Mouse (Mus musculus) layer of hippocampus, adult 8-10 months (tissue): ENCODE measurements around the gene Rapgef1. TPM values are rescaled to one million over a fixed set of nuclear protein-coding genes. Genes with fewer than 3 reads are reported as not detected.
"Not testable (repeated sequence)": the region's sequence is repeated elsewhere in the genome, so short reads cannot be mapped to it uniquely, and the experiment has no call there.

Experiments
- DNase-seq, 2 experiments: peaks; one replicate each; pipeline ENCODE4 v3.0.0; 2022; ENCODE audit warnings: low spot score in 2 of 2
- total RNA-seq, 4 experiments: library from RNA; stranded (reverse); gene quantifications; 2 replicates each; pipeline ENCODE4 v1.2.4; 2022

Gene Rapgef1
- total RNA-seq, 4 experiments from 2014 or later, result 78.8 to 94.5 (median 89.3) TPM

DNA sequence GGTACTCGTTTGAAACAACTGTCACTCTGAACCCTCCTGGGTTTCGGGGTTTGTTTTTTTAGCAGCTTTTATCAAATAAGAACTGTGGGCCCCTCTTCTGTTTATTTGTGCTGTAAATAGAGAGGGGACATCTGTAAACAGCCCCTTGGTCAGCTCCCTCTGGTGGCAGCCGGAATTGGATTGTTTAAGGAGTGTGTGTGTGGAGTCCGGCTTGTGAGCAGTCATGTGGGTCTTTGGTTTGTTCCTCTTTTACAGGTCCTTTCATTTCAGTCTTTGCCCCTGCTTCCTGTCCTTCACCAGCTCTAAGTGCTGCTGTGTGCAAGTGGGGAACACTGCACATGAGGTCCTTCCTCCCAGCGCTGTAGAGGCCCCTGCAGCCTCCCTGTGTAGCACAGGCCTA is 119.8 kb downstream of the Rapgef1 start:
- no peak for DNase-seq

DNA sequence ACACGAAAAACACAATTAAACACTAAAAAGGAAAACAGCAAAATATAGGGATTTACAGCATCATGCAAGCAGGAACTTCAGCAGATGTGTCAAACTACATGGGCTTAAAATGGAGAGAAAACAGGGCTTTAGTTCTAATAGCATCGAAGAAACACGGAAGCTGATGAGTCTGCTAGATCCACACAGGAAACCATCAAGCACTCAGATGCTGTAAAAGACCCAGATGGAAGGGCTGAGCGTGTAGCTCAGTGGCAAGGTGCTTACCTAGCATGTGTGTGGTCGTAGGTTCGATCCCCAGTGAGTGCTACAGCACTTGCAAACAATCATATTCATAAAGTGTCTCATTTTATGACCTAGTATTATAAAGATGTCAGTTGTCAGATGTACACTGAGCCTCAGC is 121.7 kb downstream of the Rapgef1 start:
- peak in 1 of 2 experiments; percentile 22 for DNase-seq

DNA sequence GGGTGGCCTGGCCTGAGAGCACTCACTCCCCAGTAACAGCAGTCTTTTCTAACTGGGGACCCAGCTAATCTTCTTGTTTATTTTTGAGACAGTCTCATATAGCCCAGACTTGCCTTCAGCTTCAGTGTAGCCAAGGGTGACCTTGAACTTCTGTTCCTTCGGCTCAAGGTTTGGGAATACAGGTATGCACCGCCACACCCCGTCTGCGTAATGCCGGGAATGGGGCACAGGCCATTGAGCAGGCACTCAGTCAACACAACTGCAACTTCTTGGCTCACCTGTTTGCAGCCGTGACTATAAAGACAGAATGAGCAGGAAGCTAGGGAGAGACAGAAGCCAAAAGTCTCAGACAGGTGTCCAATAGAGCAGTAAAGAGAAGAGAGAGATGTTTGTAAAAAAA is 124.7 kb downstream of the Rapgef1 start:
- DNase-seq, result no peak

DNA sequence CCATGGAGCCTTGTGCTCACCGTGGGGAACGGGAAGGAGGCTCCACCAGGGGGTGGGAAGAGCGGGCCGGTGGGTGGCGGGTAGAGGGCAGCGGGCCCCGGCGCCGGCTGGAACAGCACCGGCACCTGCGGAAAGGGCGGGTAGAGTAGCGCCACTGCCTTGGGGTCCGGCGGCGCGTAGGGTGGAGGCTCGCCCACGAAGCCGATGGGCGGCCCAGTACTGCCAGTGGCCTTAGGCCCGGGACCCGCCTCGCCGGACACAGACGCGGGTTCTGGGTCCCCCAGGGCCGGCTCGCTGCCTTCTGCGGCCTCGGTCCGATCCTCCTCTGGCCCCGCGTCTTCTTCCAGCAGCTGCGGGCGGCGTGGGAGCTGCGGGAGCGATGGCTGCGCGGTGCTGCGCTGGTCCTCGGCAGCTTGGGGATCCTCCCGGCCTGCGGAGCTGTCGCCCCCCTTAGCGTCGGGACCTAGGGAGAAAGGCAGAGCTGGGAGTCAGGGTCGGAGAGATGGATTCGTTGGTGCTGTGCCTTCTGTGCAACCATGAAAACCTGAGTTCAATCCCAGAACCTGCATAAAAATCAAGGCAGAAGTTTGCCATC is 127.8 kb downstream of the Rapgef1 start:
- DNase-seq, result no peak

DNA sequence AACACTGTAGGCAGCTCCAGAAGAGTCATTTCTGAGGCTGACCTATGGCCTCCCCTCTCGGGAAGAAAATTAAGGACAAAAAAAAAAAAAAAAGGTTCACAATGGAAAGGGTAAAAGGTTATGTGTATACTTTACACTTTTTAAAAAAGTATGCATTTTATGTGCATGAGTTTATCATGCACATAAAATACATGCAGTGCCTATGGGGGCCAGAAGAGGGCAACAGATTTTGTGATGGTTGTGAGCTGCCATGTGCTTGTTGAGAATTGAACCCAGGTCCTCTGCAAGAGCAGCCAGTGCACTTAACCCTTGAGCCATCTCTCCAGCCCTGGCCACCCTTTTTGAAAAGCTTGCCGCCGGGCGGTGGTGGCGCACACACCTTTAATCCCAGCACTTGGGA is 128.3 kb downstream of the Rapgef1 start:
- no peak for DNase-seq

DNA sequence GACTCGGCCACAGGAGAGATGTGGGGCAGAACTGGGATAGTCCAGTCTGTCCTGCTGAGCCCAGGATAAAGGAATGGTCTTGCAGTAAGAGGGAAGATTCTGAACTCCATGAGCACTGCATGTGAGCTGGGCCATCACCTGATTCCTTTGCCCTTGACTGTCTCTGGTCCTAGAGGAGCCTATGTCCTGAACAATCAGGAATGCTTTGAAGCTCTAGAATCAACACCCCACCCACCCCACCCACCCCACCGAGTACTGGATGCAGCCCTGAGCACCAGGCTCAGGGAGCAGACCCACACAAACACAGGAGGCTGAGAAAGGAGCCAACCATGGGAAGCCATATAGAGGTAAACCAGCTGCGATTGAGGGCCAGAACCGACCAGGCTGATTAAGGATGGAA is 129.0 kb downstream of the Rapgef1 start:
- no peak for DNase-seq

DNA sequence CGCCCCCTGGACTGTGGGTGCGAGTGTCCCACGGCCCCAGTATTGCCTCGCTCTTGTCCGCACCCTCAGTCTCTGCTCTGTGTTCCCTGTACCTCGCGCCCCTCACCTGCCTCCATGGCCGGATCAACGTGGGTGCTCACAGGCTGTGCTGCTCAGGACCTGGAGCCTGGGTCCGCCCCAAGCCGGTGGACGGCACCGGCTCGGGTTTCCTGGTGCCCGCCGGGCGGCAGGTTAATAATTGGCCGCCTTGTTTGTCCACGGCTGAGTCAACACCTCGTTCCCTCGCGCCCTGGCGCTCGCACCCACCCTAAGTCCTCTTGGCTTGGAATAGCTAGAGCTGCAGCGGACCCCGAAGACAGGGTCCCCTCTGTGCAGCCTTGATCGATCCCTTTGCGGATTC is 132.0 kb downstream of the Rapgef1 start, which contains the start of gene Gm13420:
Gm13420 (minus strand) TSS at position 189 of the 400 bp plus-strand sequence.
- DNase-seq, result no peak

DNA sequence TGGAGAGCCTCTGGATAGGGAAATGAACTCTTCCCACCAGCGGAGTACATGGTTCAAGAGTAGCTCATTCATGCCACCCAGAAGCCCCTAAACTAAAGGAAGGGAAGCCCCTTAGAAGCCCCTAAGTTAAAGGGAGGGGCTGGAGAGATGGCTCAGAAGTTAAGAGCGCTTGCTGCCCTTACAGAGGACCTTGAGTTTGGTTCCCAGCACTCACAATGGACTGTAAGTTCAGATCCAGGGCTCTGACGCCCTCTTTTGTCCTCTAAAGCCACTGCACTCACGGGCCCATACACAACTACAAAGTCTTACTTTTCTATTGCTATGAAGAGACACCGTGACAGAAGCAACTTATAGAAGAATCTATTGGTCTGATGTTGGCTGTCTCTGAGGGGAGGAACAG is 132.9 kb downstream of the Rapgef1 start:
- DNase-seq, result no peak

DNA sequence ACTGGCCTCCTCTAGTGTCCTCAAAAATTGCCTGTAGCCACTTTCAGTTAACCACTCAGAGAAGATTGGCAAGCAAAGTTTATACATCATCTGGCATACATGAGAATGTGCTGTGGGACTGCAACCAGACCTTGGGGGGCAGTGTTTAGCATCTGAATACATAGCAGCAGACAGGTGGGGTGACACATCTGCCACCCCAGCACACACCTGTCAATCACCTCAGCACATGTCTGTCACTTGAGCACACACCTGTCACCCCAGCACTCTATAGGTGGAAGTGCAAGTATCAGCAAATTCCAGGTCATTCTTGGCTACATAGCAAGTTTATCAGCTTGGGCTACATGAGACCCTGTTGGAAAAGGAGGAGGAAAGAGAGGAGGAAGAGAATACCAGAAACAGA is 136.2 kb downstream of the Rapgef1 start:
- no peak for DNase-seq

DNA sequence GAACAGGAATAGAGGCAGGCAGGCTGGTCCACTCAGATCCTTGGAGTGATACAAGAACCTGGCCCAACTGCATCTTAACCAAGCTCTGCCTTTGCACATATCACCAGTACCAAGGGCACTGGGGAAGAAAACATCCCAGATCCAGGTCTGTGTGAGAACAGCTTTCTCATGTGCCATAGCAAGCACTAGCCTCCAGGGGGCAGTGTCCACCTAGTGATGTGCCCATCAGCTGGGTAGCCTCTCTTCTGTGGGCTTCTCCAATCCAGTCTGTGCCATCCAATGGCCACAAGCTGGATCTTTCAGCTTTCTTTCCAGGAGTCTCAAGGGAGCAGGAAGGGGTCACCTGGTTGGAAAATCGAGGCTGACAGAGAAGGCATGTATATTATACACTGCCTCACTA is 145.3 kb downstream of the Rapgef1 start:
- DNase-seq, result peak in 1 of 2 experiments; percentile 60

DNA sequence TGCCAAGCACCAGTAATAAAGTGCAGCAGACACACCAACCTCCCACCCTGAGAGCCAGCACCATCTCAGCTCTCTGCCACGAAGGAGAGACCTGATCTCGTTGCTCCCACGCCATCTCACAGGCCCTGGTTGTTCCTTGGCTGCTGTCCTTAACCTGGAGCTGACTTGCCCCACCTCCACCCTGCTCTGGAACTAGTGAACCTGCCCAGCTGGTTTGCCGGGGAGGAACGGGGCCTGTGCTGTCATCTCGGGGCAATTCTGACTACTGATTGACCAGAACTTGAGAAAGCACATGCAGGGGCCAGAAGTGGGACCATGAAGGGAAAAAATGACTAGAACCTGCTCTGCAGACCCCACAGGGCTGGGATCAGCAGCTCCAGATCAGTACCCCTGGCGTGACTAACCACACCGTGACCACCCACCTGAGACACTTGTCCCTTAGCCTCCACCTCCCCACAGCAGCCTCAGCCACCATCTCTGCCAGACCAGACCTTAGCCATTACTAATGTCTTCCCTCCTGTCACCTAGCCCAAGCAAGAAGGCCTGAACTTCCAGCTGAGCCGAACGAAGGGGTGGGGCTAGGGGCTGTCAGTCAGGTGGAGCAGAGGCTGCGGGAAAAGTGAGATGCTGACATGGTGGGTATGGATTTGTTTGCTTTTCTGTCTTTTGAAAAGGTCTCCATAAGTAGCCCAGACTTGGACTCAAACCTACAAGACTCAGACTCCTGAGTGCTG is 148.6 kb downstream of the Rapgef1 start:
- no peak for DNase-seq

DNA sequence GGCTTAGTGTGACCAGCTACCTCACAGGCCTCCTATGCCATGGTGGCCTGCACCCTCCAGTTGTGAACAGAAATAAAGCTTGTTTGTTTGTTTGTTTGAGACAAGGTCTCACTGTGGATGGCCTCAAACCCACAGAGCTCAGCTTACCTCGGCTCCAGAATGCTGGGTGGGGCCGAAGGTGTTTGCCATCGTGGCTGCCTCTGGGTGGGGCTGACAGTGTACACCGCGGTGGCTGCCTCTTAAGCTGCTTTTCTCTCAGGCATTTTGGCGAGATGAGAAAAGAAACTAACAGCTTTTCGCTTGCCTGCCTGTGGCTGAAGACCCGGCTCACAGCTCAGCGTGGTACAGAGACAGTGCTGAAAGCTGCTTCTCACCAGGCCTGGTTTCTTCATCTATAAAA is 149.4 kb downstream of the Rapgef1 start:
- no peak for DNase-seq

DNA sequence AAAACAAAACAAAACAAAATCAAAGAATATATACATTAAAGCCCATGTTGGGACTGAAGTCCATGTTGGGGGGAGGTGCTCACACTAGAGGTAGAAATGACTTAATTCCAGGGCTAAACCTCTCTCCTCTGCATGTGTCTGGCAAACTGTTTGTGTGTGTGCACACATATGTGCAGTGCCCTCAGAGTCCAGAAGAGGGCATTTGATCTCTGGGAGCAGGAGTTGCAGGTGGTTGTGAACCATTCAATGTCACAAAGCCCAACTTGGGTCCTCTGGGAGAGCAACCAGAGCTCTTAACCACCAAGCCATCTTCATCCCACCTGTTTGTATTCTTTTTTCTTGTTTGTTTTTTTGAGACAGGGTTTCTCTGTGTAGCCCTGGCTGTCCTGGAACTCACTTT is 150.6 kb downstream of the Rapgef1 start:
- DNase-seq, result no peak

DNA sequence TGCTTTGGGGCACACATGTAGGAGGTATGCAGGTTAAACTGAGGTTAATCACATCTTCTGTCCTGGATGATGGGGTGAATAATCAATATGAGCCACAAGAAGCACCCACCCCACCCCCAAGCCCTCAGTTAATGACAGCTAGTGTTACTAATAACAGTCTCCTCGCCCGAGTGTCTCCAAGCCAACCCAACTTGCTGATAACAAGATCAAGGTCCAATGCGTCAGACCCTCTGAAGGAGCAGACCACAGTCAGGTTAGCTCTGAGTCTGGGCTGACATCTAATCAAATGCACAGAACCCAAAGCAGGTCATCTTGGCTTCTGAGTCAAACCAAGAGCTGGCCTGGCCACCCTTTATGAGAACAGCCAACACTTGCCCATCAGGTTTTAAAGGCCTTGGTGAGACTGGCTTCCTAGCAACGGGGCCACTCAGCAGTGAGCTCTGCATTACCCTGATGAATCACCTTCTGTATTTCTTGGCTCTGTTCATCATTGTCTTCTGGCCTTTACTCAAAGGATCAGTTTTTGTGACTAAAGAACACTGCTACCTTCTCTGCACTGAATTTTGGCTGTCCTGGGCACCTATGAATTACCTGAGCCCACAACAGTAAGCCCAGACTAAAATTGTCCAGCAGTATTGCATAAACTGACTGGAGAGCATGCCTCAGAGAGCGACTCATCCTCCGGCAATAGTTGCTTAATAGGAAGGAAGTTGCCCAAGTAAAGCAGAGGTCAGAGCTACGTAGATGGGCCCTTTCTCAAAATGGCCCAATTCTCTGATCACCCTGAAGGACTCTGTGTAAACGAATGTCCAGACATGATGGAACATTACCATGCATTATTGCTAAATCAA is 152.3 kb downstream of the Rapgef1 start:
- no peak for DNase-seq

DNA sequence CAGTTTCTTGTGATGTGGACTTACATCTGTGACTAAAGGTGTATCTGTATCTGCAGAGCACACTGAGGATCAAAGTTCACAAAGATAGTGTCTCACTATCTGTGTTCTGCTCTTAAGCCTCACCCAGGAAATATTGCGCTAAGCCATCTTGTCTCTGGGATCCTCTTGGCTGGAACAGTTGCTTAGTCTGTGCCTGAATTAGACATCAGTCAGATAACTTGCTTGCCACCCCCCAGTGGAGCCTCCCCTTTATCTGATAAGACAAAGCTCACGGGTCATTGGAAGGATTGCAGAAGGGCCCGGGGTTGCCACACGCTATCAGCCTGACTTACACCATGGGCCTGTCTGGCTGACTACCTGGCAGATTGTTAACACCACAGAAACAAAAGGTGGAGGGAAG is 153.8 kb downstream of the Rapgef1 start:
- DNase-seq, result no peak

DNA sequence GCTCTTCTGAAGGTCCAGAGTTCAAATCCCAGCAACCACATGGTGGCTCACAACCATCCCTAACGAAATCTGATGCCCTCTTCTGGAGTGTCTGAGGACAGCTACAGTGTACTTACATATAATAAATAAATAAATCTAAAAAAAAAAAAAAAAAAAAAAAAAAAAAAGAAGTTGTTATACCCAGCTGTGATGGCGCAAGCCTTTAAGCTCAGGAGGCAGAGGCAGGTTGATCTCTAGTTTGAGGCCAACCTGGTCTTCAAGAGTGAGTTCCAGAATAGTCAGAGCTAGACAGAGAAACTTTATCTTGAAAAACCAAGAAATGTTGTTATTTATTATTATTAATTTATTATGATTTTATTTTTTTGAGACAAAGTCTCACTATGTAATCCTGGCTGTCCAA is 161.7 kb downstream of the Rapgef1 start:
- not testable (repeated sequence) for DNase-seq

DNA sequence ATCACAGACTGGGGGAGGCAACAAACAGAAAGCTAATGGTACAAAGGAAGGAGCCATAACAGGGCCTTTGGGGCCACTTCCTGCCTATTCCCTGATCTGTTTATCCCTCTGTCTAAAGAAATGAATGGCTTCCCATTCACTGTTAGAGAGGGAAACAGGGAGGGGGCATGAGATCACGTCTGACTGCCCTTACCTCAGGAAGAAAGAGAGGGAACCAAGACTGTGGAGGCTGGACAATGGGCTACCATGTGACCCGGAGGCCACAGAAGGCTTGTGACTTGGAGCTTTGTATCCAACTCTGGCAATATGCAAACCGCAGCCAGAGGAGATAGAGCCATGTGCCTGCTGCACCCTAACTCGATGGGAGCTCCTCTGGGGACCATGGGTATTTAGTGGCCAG is 164.8 kb downstream of the Rapgef1 start:
- no peak for DNase-seq

DNA sequence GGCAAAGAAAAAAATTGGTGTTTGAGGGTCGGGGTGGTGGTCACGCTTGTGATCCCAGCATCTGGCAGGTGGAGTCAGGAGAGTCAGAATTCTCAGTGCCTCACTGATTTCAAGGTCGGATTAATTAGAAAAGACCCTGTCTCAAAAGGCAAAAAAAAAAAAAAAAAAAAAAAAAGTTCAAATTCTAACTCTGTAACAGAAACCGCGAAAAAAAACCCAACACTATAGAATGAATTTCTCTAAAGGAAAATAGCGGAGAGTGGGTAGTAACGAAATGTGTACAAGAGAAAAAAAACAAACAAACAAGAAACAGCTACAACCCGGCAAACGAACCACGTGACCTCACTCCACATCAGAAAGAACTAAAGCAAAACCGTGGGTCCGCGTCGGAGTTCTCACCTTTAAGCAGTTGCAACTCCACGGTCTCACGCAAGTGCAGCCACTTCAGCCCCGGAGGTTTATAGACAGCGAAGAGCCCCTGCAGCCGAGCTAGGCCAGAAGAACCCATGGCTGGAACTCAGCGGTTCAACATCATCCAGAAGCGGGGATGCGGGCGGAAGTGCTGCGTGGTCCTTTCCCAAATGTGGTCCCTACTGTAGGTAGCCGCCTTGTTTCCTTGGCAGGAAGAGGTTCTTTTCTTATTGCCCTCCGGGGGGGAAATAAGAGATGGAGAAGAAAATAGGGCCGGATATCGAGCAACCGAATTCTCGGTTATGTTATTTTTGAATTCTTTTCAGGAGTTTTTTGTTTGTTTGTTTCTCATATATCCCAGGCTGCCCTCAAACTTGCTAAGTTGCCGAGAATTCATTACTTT is 167.8 kb downstream of the Rapgef1 start, which contains the start of gene Coq4:
Coq4 (plus strand) TSS at position 390 of the 814 bp plus-strand sequence.
- peak; percentile 88 to 91 for DNase-seq

DNA sequence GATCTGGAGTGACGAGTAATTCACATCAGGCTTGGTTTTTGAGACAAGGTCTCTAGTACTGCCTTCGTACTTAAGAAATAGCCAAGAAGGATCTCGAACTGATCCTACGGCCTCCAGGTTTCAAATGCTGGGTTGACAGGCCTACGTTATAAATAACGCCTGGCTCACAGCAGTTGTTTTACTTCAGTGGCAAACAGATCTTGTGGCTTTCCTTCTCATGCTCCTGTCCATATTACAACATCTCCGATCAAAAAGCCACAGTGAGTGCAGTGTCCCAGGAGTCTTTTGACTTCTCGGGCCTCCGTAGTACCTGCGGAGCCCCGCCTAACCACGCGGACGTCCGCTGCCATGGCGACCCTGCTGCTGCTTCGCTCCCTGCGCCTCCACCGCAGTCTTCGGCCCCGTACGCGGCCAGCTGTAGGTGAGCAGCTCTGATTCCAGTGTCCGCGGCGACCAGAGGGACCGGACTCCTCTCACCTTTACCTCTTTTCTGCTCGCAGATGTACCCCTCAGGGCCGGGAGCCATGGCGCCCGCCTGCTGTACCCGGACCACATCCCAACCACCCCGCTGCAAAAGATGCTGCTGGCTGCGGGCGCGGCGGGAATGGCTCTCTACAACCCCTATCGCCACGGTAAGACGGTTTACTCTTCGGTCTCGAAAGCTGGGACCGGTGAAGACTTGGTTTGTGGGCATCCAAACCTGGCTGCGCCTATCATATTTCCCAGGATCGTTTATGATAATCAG is 168.6 kb downstream of the Rapgef1 start, which contains the start of gene Trub2:
Trub2 (minus strand) TSS at position 566 of the 745 bp plus-strand sequence.
- peak; percentile 78 to 85 for DNase-seq
